Mouse (Mus musculus): ENCODE results near the gene Lsm7.

GRCm38 (mm10) chr10:80845055-80845693, 9.8 kb downstream of the Lsm7 start:
- no peak for TF ChIP-seq POLR2AphosphoS2 (IDR thresholded peaks at IDR 0.05; ENCODE audit: insufficient read length, low read depth)
- TF ChIP-seq POLR2A (IDR thresholded peaks at IDR 0.05; ENCODE audit: insufficient read length, low read depth) = no peak
- TF ChIP-seq TCF12 (IDR thresholded peaks at IDR 0.05; ENCODE audit: insufficient read depth, poor library complexity, severe bottlenecking) = no peak
- TF ChIP-seq SRF (IDR thresholded peaks at IDR 0.05; ENCODE audit: control insufficient read depth, insufficient read length, low read depth) = no peak
- no peak for TF ChIP-seq USF1 (IDR thresholded peaks at IDR 0.05; ENCODE audit: low read depth)
- TF ChIP-seq MAX (IDR thresholded peaks at IDR 0.05; ENCODE audit: low read depth) = no peak
- peak in 1 of 3 experiments; percentile 7 for TF ChIP-seq MYOD1 (IDR thresholded peaks at IDR 0.05; ENCODE audit: control insufficient read depth in 1 of 3, insufficient read length in 2 of 3, low read depth in 2 of 3)
